Mouse (Mus musculus): ENCODE data around the gene Atp6v0a1.

The Atp6v0a1 gene

DNA sequence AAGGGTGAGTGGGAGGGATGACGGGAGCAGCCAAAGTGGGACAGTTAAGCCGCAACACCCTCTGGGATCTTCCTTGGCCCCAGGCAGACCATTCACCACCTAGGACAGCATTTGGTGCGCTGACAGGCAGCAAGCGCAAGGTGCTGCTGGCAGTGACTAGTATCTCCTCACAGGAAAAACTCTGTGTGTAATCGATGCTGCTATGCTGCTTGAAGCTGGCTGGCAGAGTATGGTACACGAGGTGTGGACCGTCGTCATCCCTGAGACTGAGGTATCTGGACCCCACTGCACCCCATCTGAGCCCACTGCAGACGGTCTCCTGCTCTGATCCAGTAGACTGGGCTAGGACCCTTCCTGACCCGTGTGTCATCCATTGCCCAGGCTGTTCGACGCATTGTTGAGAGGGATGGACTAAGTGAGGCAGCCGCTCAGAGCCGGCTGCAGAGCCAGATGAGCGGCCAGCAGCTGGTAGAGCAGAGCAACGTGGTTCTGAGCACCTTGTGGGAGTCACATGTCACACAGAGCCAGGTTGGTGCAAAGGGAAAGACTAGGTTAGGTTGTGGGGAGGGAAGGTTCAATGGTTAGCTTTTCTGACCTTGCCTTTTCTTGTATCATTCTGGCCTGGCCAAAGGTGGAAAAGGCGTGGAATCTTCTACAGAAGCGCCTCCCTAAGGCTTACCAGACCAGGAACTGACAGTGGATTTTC is 76.5 kb downstream of the Atp6v0a1 start:
- no peak for DNase-seq (ENCODE audit: low spot score)

DNA sequence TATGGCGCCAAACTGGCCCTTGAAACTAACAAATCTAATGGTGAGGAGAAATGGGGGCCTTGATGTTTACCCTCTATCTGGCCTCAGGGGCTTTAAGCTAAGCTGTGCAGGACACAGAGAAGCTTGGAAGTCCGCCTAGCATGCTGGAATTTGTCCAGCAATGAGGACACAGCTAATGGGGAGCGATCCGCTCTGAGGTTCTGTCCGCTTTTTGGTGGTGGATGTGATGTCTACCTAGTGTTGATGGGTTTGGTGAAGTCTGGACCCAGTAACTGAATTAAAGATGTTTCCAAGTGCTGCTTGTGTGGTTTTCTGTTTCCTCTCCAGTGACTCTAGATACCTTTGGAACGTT is 77.0 kb downstream of the Atp6v0a1 start:
- no peak for DNase-seq (ENCODE audit: low spot score)

DNA sequence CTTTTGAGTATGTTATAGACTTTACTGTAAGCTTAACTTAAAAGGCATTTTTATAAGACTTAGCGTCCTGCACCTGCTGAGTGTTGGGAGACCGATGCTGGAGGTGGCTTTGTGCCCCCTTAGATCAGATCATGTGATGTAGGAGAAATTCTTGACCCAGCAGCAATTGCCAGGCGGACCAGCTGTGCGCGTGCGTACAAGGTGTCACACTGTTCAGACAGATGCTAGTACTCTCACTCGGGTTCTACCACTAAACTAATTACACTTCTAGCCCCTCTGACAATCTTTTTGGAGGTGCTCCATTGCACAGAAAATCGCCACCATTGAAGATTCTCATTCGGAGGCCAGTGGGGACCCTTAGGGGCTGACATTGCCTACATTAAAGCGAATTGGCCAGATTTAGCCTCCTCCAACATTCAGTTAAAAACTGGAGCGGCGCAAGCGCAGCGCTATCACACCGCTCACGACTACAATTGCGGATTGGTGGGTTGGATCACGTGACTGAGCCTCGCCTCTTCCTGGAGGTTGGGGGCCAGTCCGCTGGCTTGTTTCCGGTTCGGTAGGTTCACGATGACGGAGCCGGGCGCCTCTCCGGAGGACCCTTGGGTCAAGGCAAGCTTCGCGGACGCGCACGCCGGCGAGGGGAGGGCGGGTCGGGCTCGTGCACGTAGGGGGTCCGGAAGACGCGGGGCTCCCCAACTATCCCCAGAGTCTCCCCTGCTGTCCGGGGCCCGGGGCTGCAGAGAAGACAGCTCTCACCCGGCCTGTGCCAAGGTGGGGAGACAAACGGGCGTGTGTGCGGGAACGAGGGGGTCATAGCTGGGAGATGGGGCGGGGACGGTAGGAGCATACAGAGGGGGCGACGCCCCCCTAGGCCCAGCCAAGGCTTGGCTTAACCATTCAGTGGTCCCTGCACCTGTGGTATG is 77.8 kb downstream of the Atp6v0a1 start, which contains the start of gene Mlx:
Gene Mlx (plus strand): TSS at position 522 of the 926 bp plus-strand sequence.
- DNase-seq (ENCODE audit: low spot score): peak; percentile 86

DNA sequence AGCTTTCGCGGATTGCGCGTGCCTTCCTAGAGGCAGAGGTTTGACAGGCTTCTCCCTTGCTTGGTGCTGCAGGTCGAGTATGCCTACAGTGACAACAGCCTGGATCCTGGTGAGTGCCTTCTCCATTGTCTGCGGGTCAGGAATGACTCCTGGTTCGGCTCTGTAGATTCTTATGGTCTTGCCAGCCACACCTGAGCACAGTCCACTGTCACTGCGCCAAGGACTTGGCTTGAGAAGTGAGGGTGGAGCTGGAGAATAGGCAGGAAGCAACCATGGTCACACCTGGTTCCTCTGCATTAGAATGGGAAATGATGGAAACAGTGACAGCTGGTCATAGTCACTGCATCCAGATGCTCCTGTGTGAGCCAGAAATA is 78.4 kb downstream of the Atp6v0a1 start:
- no peak for DNase-seq (ENCODE audit: low spot score)

DNA sequence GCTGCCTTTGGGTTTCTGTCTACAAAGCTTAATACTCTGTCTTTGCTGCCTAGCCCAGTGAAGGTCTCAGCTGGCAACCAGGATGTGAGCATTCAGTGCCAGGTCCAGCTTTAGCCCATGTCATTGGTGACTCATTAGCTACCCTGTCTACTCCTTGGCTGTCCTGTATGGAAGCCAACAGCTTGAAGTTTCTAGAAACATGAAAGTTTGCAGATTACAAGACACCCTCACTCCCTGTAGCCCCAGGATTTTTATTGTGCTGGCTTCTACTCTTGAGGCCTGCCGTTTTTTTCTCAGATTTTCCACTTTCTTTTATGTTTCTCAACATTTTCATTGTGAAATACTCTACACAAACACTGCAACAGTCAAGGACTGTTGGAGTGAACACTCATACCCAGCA is 80.7 kb downstream of the Atp6v0a1 start:
- DNase-seq (ENCODE audit: low spot score): no peak

DNA sequence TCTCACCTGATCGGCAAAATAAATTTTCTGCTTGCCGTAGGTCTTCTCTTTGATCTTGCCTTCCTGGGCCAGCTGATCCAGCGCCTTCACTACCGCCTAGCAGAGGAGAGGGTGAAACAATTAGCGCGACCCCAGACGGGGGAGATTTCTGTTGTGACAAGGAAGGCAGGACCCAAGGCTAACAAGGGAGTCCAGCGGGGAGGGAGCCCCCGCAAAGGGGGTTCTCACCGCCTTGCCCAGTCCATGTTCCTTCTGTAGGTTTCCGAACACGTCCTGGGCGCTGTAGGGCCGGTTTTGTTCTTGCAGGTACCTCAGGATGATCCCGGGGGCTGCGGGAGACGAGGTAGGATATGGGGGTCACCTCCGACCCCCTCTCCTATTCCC is 85.7 kb downstream of the Atp6v0a1 start:
- no peak for DNase-seq (ENCODE audit: low spot score)

DNA sequence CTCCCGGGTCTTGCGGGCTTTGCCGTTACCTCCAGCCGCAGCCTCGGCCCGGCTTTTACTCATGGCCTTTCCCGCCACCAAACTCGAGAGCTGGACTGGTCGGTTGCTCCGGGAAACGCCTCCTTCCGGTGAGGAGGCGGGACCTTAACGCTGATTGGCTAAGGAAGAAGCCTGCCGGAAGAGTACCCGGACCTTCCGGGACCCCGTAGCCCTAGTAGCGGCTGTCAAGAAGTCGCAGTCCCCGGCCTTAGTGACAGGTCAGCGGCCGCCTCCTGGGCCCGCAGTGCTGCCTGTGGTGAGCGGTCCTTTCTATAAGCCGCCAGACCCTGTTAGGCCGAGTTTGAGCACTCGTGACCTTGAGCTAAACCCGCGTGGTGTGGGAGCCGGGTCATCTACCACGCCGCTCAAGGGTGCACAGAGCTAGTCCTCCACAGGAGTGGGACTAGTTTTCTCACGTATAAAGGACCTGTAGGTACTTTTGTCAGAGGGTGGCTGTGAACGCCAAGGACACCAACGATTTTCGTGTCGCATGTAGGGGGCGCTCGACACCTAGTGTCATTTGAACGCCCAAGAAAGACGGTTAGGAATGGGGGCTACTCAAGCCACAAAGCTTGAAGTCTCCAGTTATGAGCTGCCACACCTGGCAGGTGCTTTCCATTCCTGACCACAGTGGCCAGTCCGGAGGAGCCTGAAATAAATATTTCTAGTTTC is 86.2 kb downstream of the Atp6v0a1 start, which contains the start of gene Psmc3ip:
Gene Psmc3ip (minus strand): TSS at position 123 of the 711 bp plus-strand sequence.
- peak; percentile 90 for DNase-seq (ENCODE audit: low spot score)

DNA sequence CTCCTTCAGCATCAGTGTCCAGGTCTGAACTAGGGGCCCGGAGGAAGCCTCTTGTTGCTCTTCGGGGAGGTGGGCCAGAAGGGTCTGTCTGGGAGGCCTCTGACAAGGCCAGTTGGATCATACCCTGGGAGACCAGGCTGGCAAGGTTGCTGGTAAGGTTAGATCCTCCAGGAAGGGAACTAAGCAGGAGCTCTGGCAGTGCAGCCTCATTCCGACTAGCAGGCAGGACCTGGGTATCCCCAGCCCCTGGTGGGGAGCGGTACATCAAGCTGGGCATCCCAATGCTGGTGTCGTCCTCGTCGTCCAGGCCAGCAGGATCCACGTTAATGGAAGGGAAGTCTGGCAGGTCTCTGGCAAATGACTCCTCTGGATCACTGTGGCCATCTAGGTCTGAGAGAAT is 89.0 kb downstream of the Atp6v0a1 start:
- DNase-seq (ENCODE audit: low spot score): no peak

DNA sequence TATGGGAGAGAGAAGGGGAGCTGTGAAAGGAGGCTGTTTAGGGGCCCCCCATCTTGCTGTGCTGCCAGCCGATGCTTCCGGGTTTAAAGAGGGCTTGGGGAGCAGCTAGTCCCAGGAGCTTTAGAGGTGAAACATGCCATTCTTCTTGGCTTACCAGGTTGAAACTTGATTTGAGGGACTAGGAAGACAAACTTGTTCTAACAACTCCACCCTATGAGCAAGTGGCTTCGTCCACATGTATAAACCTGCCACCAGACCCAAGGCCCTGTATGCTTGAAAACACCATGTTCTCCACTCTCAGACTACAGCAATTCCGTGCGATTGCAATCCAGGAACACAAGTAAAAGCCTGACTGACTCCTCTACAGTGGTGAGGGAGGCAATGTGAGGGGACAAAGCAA is 93.8 kb downstream of the Atp6v0a1 start:
- no peak for DNase-seq (ENCODE audit: low spot score)

DNA sequence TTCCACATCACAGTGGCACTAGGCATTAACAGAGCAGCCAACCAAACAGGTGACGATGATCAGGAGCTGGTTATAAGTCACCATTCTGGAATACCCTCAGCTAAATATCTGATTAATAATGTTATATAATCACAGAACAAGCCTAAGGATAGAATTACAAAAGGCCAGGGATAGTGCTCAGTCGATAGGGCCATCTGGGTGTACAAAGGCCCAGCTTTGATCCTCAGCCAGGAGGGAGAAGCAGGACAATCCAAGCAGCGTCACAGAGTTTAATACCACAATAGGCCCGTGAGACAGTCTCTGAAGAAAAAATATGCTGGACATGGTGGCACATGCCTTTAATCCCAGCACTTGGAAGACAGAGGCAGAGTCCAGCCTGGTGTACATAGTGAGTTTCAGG is 100.1 kb downstream of the Atp6v0a1 start:
- DNase-seq (ENCODE audit: low spot score): no peak

DNA sequence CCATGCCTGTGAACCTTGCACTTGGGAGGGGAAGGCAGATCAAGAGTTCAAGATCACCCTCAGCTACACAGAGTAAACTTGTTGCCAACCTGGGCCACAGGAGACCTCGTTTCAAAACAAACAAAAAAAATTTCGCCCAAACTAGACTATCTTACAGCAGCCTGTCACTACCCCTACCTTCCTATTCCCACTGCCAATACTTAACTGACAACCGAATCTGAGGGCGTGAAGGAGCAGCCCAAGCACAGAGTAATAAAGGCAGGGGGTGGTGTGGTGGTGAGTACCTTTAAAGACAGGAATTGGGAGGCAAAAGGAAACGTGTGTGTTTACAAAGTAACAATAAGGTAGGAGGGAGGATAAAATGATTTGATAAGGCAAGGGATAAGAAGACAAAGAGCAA is 101.5 kb downstream of the Atp6v0a1 start:
- DNase-seq (ENCODE audit: low spot score): no peak

DNA sequence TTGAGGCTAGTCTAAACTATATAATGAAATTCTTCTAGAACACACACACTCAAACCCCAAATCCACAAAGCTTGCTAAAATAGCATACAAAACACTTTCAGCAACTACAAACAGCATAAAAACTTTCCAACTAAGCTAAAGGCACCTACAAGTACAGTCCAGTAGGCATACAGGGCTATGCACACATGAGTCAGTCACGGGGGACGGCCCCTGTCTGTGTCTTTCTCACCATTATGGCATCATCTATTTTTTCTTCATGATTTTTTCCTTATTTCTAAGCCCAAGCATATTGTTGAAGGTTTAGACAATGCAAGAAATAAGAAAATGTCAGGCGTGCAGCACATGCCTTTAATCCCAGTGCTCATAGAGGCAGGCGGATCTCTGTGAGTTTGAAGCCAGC is 101.9 kb downstream of the Atp6v0a1 start:
- no peak for DNase-seq (ENCODE audit: low spot score)

DNA sequence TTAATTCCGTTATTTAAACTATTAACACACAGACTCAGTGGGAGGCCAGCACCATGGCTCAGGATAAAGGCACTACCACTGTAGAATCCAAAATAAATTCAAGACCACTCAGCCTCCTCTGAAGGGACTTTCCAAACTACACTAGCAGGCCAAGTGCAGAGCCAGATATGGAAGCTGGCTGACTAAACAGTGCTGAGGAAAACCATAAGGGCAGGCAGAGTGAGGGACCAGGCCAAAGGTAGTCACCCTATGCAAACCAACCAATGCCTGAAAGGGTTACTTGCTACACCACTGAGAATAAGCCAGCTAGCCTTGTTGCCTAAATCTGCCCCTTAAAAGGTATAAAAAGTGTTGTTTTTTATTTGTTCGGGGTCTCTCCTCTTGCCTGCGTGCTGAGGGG is 102.9 kb downstream of the Atp6v0a1 start:
- DNase-seq (ENCODE audit: low spot score): no peak
